Mouse (Mus musculus): ENCODE measurements around the gene Cck. TPM values are rescaled to one million over a fixed set of nuclear protein-coding genes. Genes with fewer than 3 reads are reported as not detected.
A peak's percentile ranks its signal among the peaks of the same experiment; 100 is the strongest.

The Cck gene
- polyA plus RNA-seq, 2 experiments: 5.2 to 9.9 TPM

DNA sequence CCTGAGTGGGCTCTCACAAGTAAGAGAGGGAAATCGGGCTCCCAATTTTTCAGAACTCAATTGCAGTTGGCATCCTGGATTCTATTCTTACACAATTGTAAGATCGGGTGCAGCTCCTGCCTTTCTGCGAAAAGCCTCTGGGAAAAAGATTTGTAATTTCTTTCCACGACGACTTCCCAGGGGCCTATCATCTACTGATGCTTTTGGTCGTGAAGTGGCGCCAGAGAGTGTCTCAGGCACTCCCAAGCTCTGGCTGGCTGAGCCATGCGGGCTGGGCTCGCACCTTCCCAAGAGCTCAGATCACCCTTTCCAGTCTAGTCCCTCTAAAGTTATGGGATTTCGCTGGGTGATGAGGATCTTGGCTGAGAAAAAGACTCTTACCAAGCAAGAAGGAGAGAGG is 608 bp upstream of the Cck start:
- no peaks in the 10 kb centered on the region for H3K9me3 ChIP-seq (ENCODE audit: control insufficient read depth, low read length)
- H3K27me3 ChIP-seq (ENCODE audit: control insufficient read depth, insufficient read depth, low read length): peaks cover 48% of the 10 kb centered on the region
- ATAC-seq (ENCODE audit: low FRiP score, low read depth) (no peak), DNase-seq (ENCODE audit: low spot score) (no peak)
- no peaks in the 10 kb centered on the region; the same call in 1 of the 2 replicates for H3K4me1 ChIP-seq (ENCODE audit: control insufficient read depth, insufficient read depth, low read length)
- no peak overlapping the region for H3K4me2 ChIP-seq (replicated peaks; ENCODE audit: low read depth, low read length, severe bottlenecking)
- no peaks in the 10 kb centered on the region for H3K36me3 ChIP-seq (ENCODE audit: control insufficient read depth, insufficient read depth, low read length)
- TF ChIP-seq POLR2A (IDR thresholded peaks at IDR 0.05; ENCODE audit: borderline replicate concordance, extremely low read depth, insufficient read depth, insufficient read length): no peak
- H3K9ac ChIP-seq (ENCODE audit: low read depth, low read length, severe bottlenecking): no peak overlapping the region
- WGBS: 30% methylated on average over 10 of the region's 10 CpGs
- H3K4me3 ChIP-seq (replicated peaks; ENCODE audit: low read length): no peak overlapping the region
- no peak overlapping the region for H3K27ac ChIP-seq (replicated peaks; ENCODE audit: low read depth, low read length)

DNA sequence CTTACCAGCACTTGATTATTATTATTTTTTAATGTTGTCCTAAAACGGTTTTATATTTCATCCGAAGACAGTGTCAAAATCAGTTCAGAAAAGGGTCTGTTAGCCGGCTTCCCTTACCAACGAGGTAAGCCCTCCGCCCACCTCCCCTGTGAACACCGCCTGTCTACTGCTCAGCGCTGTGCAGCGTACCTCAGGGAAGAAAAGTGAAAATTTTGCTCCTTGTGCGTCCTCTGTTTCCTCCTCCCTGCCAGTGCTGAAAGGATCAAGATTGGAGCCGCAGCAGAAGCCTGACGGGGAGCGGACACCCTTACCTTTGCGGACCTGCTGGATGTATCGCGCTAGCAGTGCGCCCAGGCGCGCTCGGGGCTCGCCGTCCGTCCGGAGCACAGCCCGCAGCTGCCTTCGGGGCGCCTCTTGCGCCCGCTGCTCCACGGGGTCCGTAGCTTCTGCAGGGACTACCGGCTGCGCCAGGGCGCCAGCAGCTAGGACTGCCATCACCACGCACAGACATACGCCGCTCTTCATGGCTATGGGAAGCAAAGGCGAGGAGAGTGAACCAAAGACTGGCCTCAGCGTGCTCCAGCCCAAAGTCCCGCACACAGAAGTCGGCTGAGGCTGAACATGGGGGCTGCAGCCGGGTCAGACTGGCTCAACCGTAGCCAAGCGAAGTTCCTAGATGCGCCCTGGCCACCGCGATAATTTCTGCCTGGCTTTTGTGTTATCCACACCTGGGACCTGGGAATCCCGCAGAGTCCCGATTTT is 1.3 kb downstream of the Cck start:
- no peak for TF ChIP-seq POLR2A (IDR thresholded peaks at IDR 0.05; ENCODE audit: borderline replicate concordance, extremely low read depth, insufficient read depth, insufficient read length)
- ATAC-seq (ENCODE audit: low FRiP score, low read depth) (no peak), DNase-seq (ENCODE audit: low spot score) (no peak)
- 3% methylated on average over 48 of the region's 48 CpGs for WGBS
- H3K9ac ChIP-seq (ENCODE audit: low read depth, low read length, severe bottlenecking): peak overlapping the region; percentile 28; the same call in 1 of the 2 replicates
- H3K27ac ChIP-seq (replicated peaks; ENCODE audit: low read depth, low read length): no peak overlapping the region
- H3K36me3 ChIP-seq (ENCODE audit: control insufficient read depth, insufficient read depth, low read length): no peaks in the 10 kb centered on the region
- H3K27me3 ChIP-seq (ENCODE audit: control insufficient read depth, insufficient read depth, low read length): peaks cover 48% of the 10 kb centered on the region
- H3K4me3 ChIP-seq (replicated peaks; ENCODE audit: low read length): peak overlapping the region; percentile 31
- H3K9me3 ChIP-seq (ENCODE audit: control insufficient read depth, low read length): no peaks in the 10 kb centered on the region
- no peaks in the 10 kb centered on the region; the same call in 1 of the 2 replicates for H3K4me1 ChIP-seq (ENCODE audit: control insufficient read depth, insufficient read depth, low read length)
- H3K4me2 ChIP-seq (replicated peaks; ENCODE audit: low read depth, low read length, severe bottlenecking): peak overlapping the region; percentile 51

DNA sequence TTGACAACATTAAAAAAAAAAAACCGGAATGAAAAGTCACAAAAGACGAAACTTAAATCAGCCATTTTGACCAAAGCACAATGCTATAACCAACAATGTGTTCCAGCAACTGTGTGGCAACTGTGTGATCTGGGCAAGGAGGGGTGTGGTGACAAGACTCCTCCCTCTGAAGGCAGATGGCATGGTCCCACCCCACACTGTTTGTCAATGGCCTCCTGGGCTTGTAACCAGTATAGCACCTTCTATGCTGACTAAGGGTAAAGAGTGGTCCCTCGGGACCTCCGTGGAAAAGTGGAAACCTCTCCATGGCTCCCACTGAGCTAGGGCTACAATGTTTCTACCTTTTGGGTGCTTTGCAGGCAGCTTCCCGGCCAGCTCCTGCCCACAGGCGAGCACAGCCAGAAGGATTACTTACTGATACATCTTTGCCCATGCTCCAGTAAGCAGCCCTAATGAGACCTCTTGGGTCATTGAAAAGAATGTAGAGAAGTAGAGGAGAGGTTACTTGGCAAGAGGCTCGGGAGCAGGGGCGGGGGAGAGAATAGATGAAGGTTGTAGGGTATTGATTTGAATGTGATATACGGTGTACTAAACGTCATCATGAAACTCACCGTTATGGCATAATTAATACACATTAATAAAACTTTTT is 3.8 kb downstream of the Cck start:
- ATAC-seq (ENCODE audit: low FRiP score, low read depth) (no peak), DNase-seq (ENCODE audit: low spot score) (no peak)
- 78% methylated on average over 11 of the region's 11 CpGs for WGBS
- H3K4me1 ChIP-seq (ENCODE audit: control insufficient read depth, insufficient read depth, low read length): no peaks in the 10 kb centered on the region; the same call in 1 of the 2 replicates
- H3K36me3 ChIP-seq (ENCODE audit: control insufficient read depth, insufficient read depth, low read length): no peaks in the 10 kb centered on the region
- H3K4me2 ChIP-seq (replicated peaks; ENCODE audit: low read depth, low read length, severe bottlenecking): no peak overlapping the region
- no peak for TF ChIP-seq POLR2A (IDR thresholded peaks at IDR 0.05; ENCODE audit: borderline replicate concordance, extremely low read depth, insufficient read depth, insufficient read length)
- peaks cover 44% of the 10 kb centered on the region for H3K27me3 ChIP-seq (ENCODE audit: control insufficient read depth, insufficient read depth, low read length)
- H3K9me3 ChIP-seq (ENCODE audit: control insufficient read depth, low read length): no peaks in the 10 kb centered on the region
- no peak overlapping the region for H3K27ac ChIP-seq (replicated peaks; ENCODE audit: low read depth, low read length)
- H3K4me3 ChIP-seq (replicated peaks; ENCODE audit: low read length): no peak overlapping the region
- H3K9ac ChIP-seq (ENCODE audit: low read depth, low read length, severe bottlenecking): no peak overlapping the region

GRCm38 (mm10) chr9:121487216-121487615 is 8.3 kb downstream of the Cck start:
- Histone ChIP-seq H3K27ac (replicated peaks; ENCODE audit: low read depth, low read length) (no peak overlapping the region), H3K27me3 (ENCODE audit: control insufficient read depth, insufficient read depth, low read length) (no peaks in the 10 kb centered on the region), H3K4me3 (replicated peaks; ENCODE audit: low read length) (no peak overlapping the region), H3K36me3 (ENCODE audit: control insufficient read depth, insufficient read depth, low read length) (no peaks in the 10 kb centered on the region), H3K9ac (ENCODE audit: low read depth, low read length, severe bottlenecking) (no peak overlapping the region), H3K4me1 (ENCODE audit: control insufficient read depth, insufficient read depth, low read length) (no peaks in the 10 kb centered on the region), H3K4me2 (replicated peaks; ENCODE audit: low read depth, low read length, severe bottlenecking) (no peak overlapping the region), H3K9me3 (ENCODE audit: control insufficient read depth, low read length) (no peaks in the 10 kb centered on the region)
- 83% methylated on average over 7 of the region's 7 CpGs for WGBS
- ATAC-seq (ENCODE audit: low FRiP score, low read depth) (no peak), DNase-seq (ENCODE audit: low spot score) (no peak)
- TF ChIP-seq POLR2A (IDR thresholded peaks at IDR 0.05; ENCODE audit: borderline replicate concordance, extremely low read depth, insufficient read depth, insufficient read length): no peak

DNA sequence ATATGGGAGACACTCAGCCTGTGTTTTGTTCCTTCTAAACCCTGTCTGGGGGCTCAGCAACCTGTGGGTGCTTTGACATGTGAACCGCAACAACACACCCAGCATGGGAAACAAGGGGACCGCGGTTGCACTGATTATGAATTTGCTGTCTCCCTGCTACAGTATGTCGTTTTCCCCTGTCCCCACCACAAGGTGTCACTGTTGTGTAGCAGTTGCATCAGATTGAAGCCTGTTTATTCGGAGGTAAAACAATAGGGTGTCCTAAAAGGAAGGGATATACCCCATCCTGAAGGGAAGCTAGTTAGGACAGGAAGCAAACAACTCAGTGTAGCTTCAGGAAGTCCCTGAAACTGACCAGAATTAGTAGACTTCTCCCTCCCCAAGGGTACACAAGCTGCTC is 16.0 kb downstream of the Cck start:
- no peaks in the 10 kb centered on the region for H3K9me3 ChIP-seq (ENCODE audit: control insufficient read depth, low read length)
- H3K4me2 ChIP-seq (replicated peaks; ENCODE audit: low read depth, low read length, severe bottlenecking): no peak overlapping the region
- H3K27ac ChIP-seq (replicated peaks; ENCODE audit: low read depth, low read length): no peak overlapping the region
- 0 out of 2 replicates have a peak, but pooled peaks cover 3% of the 10 kb centered on the region for H3K36me3 ChIP-seq (ENCODE audit: control insufficient read depth, insufficient read depth, low read length)
- H3K4me3 ChIP-seq (replicated peaks; ENCODE audit: low read length): no peak overlapping the region
- no peak overlapping the region for H3K9ac ChIP-seq (ENCODE audit: low read depth, low read length, severe bottlenecking)
- DNase-seq (ENCODE audit: low spot score) (peak; percentile 73), ATAC-seq (ENCODE audit: low FRiP score, low read depth) (peak; percentile 64; the same call in 1 of the 2 replicates)
- no peaks in the 10 kb centered on the region for H3K27me3 ChIP-seq (ENCODE audit: control insufficient read depth, insufficient read depth, low read length)
- no peaks in the 10 kb centered on the region for H3K4me1 ChIP-seq (ENCODE audit: control insufficient read depth, insufficient read depth, low read length)
- no peak for TF ChIP-seq POLR2A (IDR thresholded peaks at IDR 0.05; ENCODE audit: borderline replicate concordance, extremely low read depth, insufficient read depth, insufficient read length)
- 31% methylated on average over 5 of the region's 5 CpGs for WGBS

Data from limb, embryonic 14.5 days (tissue).